Mouse (Mus musculus): ENCODE measurements around the gene Kcnk12. TPM values are rescaled to one million over a fixed set of nuclear protein-coding genes. Genes with fewer than 3 reads are reported as not detected.

Kcnk12 gene
- total and polyA plus RNA-seq, 3 experiments = not detected

- H3K36me3 ChIP-seq (ENCODE audit: control insufficient read depth in 1 of 2, insufficient read depth in 2 of 2, low read length in 2 of 2) = no peaks in the 10 kb centered on the region
- H3K9ac ChIP-seq (ENCODE audit: control insufficient read depth, low read depth, low read length, poor library complexity, severe bottlenecking) = no peak overlapping the region
- no peak for DNase-seq (ENCODE audit: low read depth, low spot score)
- H3K4me1 ChIP-seq (ENCODE audit: control insufficient read depth in 1 of 2, insufficient read depth in 2 of 2, low read length in 2 of 2) = no peaks in the 10 kb centered on the region
- H3K4me3 ChIP-seq (ENCODE audit: control insufficient read depth in 1 of 2, insufficient read depth in 1 of 2, low read depth in 2 of 2, low read length in 2 of 2) = no peak overlapping the region
- H3K79me2 ChIP-seq (ENCODE audit: control insufficient read depth, insufficient read depth, low read length, poor library complexity) = no peaks in the 10 kb centered on the region
- H3K9me3 ChIP-seq (replicated peaks; ENCODE audit: insufficient read depth, low read length) = no peaks in the 10 kb centered on the region
- no peak overlapping the region for H3K27ac ChIP-seq (ENCODE audit: control insufficient read depth, low read depth, low read length)
- H3K27me3 ChIP-seq (ENCODE audit: control insufficient read depth in 1 of 2, insufficient read depth in 2 of 2, low read length in 2 of 2) = no peaks in the 10 kb centered on the region
- no peak for TF ChIP-seq MYB (IDR thresholded peaks at IDR 0.05; ENCODE audit: low read depth, low read length)
- no peak for TF ChIP-seq MAZ (IDR thresholded peaks at IDR 0.05; ENCODE audit: low read depth, low read length)
- TF ChIP-seq HCFC1 (IDR thresholded peaks at IDR 0.05; ENCODE audit: low read depth, low read length) = no peak
- no peak for TF ChIP-seq GATA1 (IDR thresholded peaks at IDR 0.05; ENCODE audit: low read depth, low read length)
- no peak for TF ChIP-seq MAFK (IDR thresholded peaks at IDR 0.05; ENCODE audit: borderline replicate concordance, low read depth, low read length)
- TF ChIP-seq MXI1 (IDR thresholded peaks at IDR 0.05; ENCODE audit: low read depth, low read length) = no peak
- TF ChIP-seq GABPA (IDR thresholded peaks at IDR 0.05; ENCODE audit: low read depth, low read length) = no peak
- TF ChIP-seq CTCF (IDR thresholded peaks at IDR 0.05 in 2 of 3, conservative IDR thresholded peaks at IDR 0.05 in 1 of 3; ENCODE audit: control insufficient read depth in 1 of 3, insufficient read depth in 1 of 3, low read depth in 2 of 3, low read length in 3 of 3, poor library complexity in 1 of 3, severe bottlenecking in 1 of 3) = no peak
- TF ChIP-seq JUND (IDR thresholded peaks at IDR 0.05; ENCODE audit: low read depth, low read length) = no peak
Measured at GRCm38 (mm10) chr17:87745926-87746888, 51.6 kb downstream of the Kcnk12 start.

- H3K36me3 ChIP-seq (ENCODE audit: control insufficient read depth in 1 of 2, insufficient read depth in 2 of 2, low read length in 2 of 2) = no peaks in the 10 kb centered on the region
- no peaks in the 10 kb centered on the region for H3K9me3 ChIP-seq (replicated peaks; ENCODE audit: insufficient read depth, low read length)
- no peak overlapping the region for H3K27ac ChIP-seq (ENCODE audit: control insufficient read depth, low read depth, low read length)
- H3K79me2 ChIP-seq (ENCODE audit: control insufficient read depth, insufficient read depth, low read length, poor library complexity) = no peaks in the 10 kb centered on the region
- no peak overlapping the region for H3K4me3 ChIP-seq (ENCODE audit: control insufficient read depth in 1 of 2, insufficient read depth in 1 of 2, low read depth in 2 of 2, low read length in 2 of 2)
- no peaks in the 10 kb centered on the region for H3K4me1 ChIP-seq (ENCODE audit: control insufficient read depth in 1 of 2, insufficient read depth in 2 of 2, low read length in 2 of 2)
- no peak overlapping the region for H3K9ac ChIP-seq (ENCODE audit: control insufficient read depth, low read depth, low read length, poor library complexity, severe bottlenecking)
- no peaks in the 10 kb centered on the region for H3K27me3 ChIP-seq (ENCODE audit: control insufficient read depth in 1 of 2, insufficient read depth in 2 of 2, low read length in 2 of 2)
- DNase-seq (ENCODE audit: low read depth, low spot score) = no peak
- no peak for TF ChIP-seq ZKSCAN1 (IDR thresholded peaks at IDR 0.05; ENCODE audit: low read depth, low read length)
- TF ChIP-seq CHD2 (IDR thresholded peaks at IDR 0.05; ENCODE audit: low read length) = no peak
- no peak for TF ChIP-seq RAD21 (IDR thresholded peaks at IDR 0.05; ENCODE audit: low read depth, low read length)
- TF ChIP-seq CTCF (IDR thresholded peaks at IDR 0.05 in 2 of 3, conservative IDR thresholded peaks at IDR 0.05 in 1 of 3; ENCODE audit: control insufficient read depth in 1 of 3, insufficient read depth in 1 of 3, low read depth in 2 of 3, low read length in 3 of 3, poor library complexity in 1 of 3, severe bottlenecking in 1 of 3) = no peak
- TF ChIP-seq NELFE (IDR thresholded peaks at IDR 0.05; ENCODE audit: low read depth, low read length) = no peak
- TF ChIP-seq POLR2AphosphoS5 (IDR thresholded peaks at IDR 0.05; ENCODE audit: borderline replicate concordance, low read depth, low read length) = no peak
- no peak for TF ChIP-seq ELF1 (IDR thresholded peaks at IDR 0.05; ENCODE audit: low read depth, low read length)
- no peak for TF ChIP-seq NRF1 (IDR thresholded peaks at IDR 0.05; ENCODE audit: insufficient read depth, low read depth, low read length, poor library complexity, severe bottlenecking)
- no peak for TF ChIP-seq ZC3H11A (IDR thresholded peaks at IDR 0.05; ENCODE audit: low read depth, low read length)
- TF ChIP-seq GABPA (IDR thresholded peaks at IDR 0.05; ENCODE audit: low read depth, low read length) = no peak
- TF ChIP-seq MAX (IDR thresholded peaks at IDR 0.05; ENCODE audit: low read length) = no peak
- no peak for TF ChIP-seq KAT2A (conservative IDR thresholded peaks at IDR 0.05; ENCODE audit: low read depth, low read length)
- TF ChIP-seq E2F4 (IDR thresholded peaks at IDR 0.05; ENCODE audit: borderline replicate concordance, low read depth, low read length) = no peak
- TF ChIP-seq ETS1 (IDR thresholded peaks at IDR 0.05; ENCODE audit: low read depth, low read length) = no peak
- no peak for TF ChIP-seq CHD1 (IDR thresholded peaks at IDR 0.05; ENCODE audit: low read depth, low read length)
- no peak for TF ChIP-seq TBP (IDR thresholded peaks at IDR 0.05; ENCODE audit: low read depth, low read length)
- TF ChIP-seq MXI1 (IDR thresholded peaks at IDR 0.05; ENCODE audit: low read depth, low read length) = no peak
- no peak for TF ChIP-seq GATA1 (IDR thresholded peaks at IDR 0.05; ENCODE audit: low read depth, low read length)
- TF ChIP-seq EP300 (IDR thresholded peaks at IDR 0.05; ENCODE audit: low read depth in 1 of 2, low read length in 2 of 2) = no peak
Measured at GRCm38 (mm10) chr17:87744985-87745925, 52.5 kb downstream of the Kcnk12 start.
